Mouse (Mus musculus): ENCODE measurements at regions not wholly inside any gene's neighbourhood (a gene's known extent, or its start where the extent isn't known, plus 50 kb on each side); places are given as distances from the start of the nearest gene placed in this dataset.
A peak's percentile ranks its signal among the peaks of the same experiment; 100 is the strongest.

- H3K9ac ChIP-seq (ENCODE audit: low read depth, low read length) = no peak overlapping the region
- no peak overlapping the region for H3K4me3 ChIP-seq (ENCODE audit: low read depth, low read length)
- H3K4me1 ChIP-seq (ENCODE audit: control insufficient read depth, low read depth, low read length) = no peaks in the 10 kb centered on the region
- H3K27me3 ChIP-seq (ENCODE audit: control insufficient read depth, insufficient read depth, low read depth, low read length) = no peaks in the 10 kb centered on the region
- WGBS (ENCODE audit: insufficient replicate concordance) = 63% methylated on average over 9 of the region's 9 CpGs
- no peak for ATAC-seq (ENCODE audit: low read depth)
- H3K27ac ChIP-seq (ENCODE audit: low read length) = no peak overlapping the region
- no peak overlapping the region for H3K4me2 ChIP-seq (ENCODE audit: low read depth, low read length)
- no peaks in the 10 kb centered on the region for H3K36me3 ChIP-seq (ENCODE audit: control insufficient read depth, insufficient read depth)
- no peaks in the 10 kb centered on the region for H3K9me3 ChIP-seq (replicated peaks; ENCODE audit: control insufficient read depth, low read length)
Observed at GRCm38 (mm10) chr9:56547291-56547977, 129.0 kb downstream of the Hmg20a start.

GRCm38 (mm10) chr9:56549774-56550173, 131.4 kb downstream of the Hmg20a start:
- Histone ChIP-seq H3K27ac (ENCODE audit: low read length) (no peak overlapping the region), H3K9ac (ENCODE audit: low read depth, low read length) (no peak overlapping the region), H3K9me3 (replicated peaks; ENCODE audit: control insufficient read depth, low read length) (no peaks in the 10 kb centered on the region), H3K4me1 (ENCODE audit: control insufficient read depth, low read depth, low read length) (no peaks in the 10 kb centered on the region), H3K36me3 (ENCODE audit: control insufficient read depth, insufficient read depth) (no peaks in the 10 kb centered on the region), H3K4me3 (ENCODE audit: low read depth, low read length) (no peak overlapping the region), H3K4me2 (ENCODE audit: low read depth, low read length) (no peak overlapping the region), H3K27me3 (ENCODE audit: control insufficient read depth, insufficient read depth, low read depth, low read length) (no peaks in the 10 kb centered on the region)
- WGBS (ENCODE audit: insufficient replicate concordance) = 13% methylated on average over 8 of the region's 8 CpGs
- no peak for ATAC-seq (ENCODE audit: low read depth)

- Histone ChIP-seq H3K4me2 (ENCODE audit: low read depth, low read length) (no peak overlapping the region), H3K4me3 (ENCODE audit: low read depth, low read length) (no peak overlapping the region), H3K27me3 (ENCODE audit: control insufficient read depth, insufficient read depth, low read depth, low read length) (no peaks in the 10 kb centered on the region), H3K4me1 (ENCODE audit: control insufficient read depth, low read depth, low read length) (no peaks in the 10 kb centered on the region), H3K36me3 (ENCODE audit: control insufficient read depth, insufficient read depth) (no peaks in the 10 kb centered on the region), H3K9ac (ENCODE audit: low read depth, low read length) (no peak overlapping the region), H3K9me3 (replicated peaks; ENCODE audit: control insufficient read depth, low read length) (no peaks in the 10 kb centered on the region), H3K27ac (ENCODE audit: low read length) (no peak overlapping the region)
- no peak for ATAC-seq (ENCODE audit: low read depth)
- WGBS (ENCODE audit: insufficient replicate concordance) = 28% methylated on average over 4 of the region's 4 CpGs
Observed at GRCm38 (mm10) chr9:56550178-56550577, 131.8 kb downstream of the Hmg20a start.

GRCm38 (mm10) chr9:56551376-56552186, 133.2 kb downstream of the Hmg20a start:
- H3K4me3 ChIP-seq (ENCODE audit: low read depth, low read length) = no peak overlapping the region
- H3K9ac ChIP-seq (ENCODE audit: low read depth, low read length) = no peak overlapping the region
- no peaks in the 10 kb centered on the region for H3K9me3 ChIP-seq (replicated peaks; ENCODE audit: control insufficient read depth, low read length)
- 47% methylated on average over 11 of the region's 11 CpGs for WGBS (ENCODE audit: insufficient replicate concordance)
- H3K36me3 ChIP-seq (ENCODE audit: control insufficient read depth, insufficient read depth) = no peaks in the 10 kb centered on the region
- H3K4me1 ChIP-seq (ENCODE audit: control insufficient read depth, low read depth, low read length) = no peaks in the 10 kb centered on the region
- H3K4me2 ChIP-seq (ENCODE audit: low read depth, low read length) = no peak overlapping the region
- ATAC-seq (ENCODE audit: low read depth) = no peak
- no peak overlapping the region for H3K27ac ChIP-seq (ENCODE audit: low read length)
- H3K27me3 ChIP-seq (ENCODE audit: control insufficient read depth, insufficient read depth, low read depth, low read length) = no peaks in the 10 kb centered on the region

- no peaks in the 10 kb centered on the region for H3K9me3 ChIP-seq (replicated peaks; ENCODE audit: control insufficient read depth, low read length)
- no peak overlapping the region for H3K4me3 ChIP-seq (ENCODE audit: low read depth, low read length)
- H3K9ac ChIP-seq (ENCODE audit: low read depth, low read length) = no peak overlapping the region
- H3K4me1 ChIP-seq (ENCODE audit: control insufficient read depth, low read depth, low read length) = no peaks in the 10 kb centered on the region
- H3K27me3 ChIP-seq (ENCODE audit: control insufficient read depth, insufficient read depth, low read depth, low read length) = no peaks in the 10 kb centered on the region
- H3K36me3 ChIP-seq (ENCODE audit: control insufficient read depth, insufficient read depth) = no peaks in the 10 kb centered on the region
- ATAC-seq (ENCODE audit: low read depth) = no peak
- no peak overlapping the region for H3K4me2 ChIP-seq (ENCODE audit: low read depth, low read length)
- H3K27ac ChIP-seq (ENCODE audit: low read length) = no peak overlapping the region
- 58% methylated on average over 6 of the region's 6 CpGs for WGBS (ENCODE audit: insufficient replicate concordance)
Observed at GRCm38 (mm10) chr9:56552187-56552686, 133.8 kb downstream of the Hmg20a start.

- Histone ChIP-seq H3K4me2 (ENCODE audit: low read depth, low read length) (no peak overlapping the region), H3K4me1 (ENCODE audit: control insufficient read depth, low read depth, low read length) (no peaks in the 10 kb centered on the region), H3K27me3 (ENCODE audit: control insufficient read depth, insufficient read depth, low read depth, low read length) (no peaks in the 10 kb centered on the region), H3K36me3 (ENCODE audit: control insufficient read depth, insufficient read depth) (no peaks in the 10 kb centered on the region), H3K4me3 (ENCODE audit: low read depth, low read length) (no peak overlapping the region), H3K9me3 (replicated peaks; ENCODE audit: control insufficient read depth, low read length) (no peaks in the 10 kb centered on the region), H3K9ac (ENCODE audit: low read depth, low read length) (no peak overlapping the region), H3K27ac (ENCODE audit: low read length) (no peak overlapping the region)
- peak; percentile 72 for ATAC-seq (ENCODE audit: low read depth)
- 8% methylated on average over 1 of the region's 1 CpGs for WGBS (ENCODE audit: insufficient replicate concordance)
Observed at GRCm38 (mm10) chr9:56552766-56553165, 134.4 kb downstream of the Hmg20a start.

GRCm38 (mm10) chr9:56553626-56554025, 135.2 kb downstream of the Hmg20a start:
- H3K4me2 ChIP-seq (ENCODE audit: low read depth, low read length) = no peak overlapping the region
- 71% methylated on average over 13 of the region's 13 CpGs for WGBS (ENCODE audit: insufficient replicate concordance)
- ATAC-seq (ENCODE audit: low read depth) = no peak

GRCm38 (mm10) chr9:56554096-56554495, 135.7 kb downstream of the Hmg20a start:
- Histone ChIP-seq H3K27me3 (ENCODE audit: control insufficient read depth, insufficient read depth, low read depth, low read length) (no peaks in the 10 kb centered on the region), H3K4me2 (ENCODE audit: low read depth, low read length) (no peak overlapping the region), H3K9me3 (replicated peaks; ENCODE audit: control insufficient read depth, low read length) (no peaks in the 10 kb centered on the region), H3K27ac (ENCODE audit: low read length) (no peak overlapping the region), H3K4me3 (ENCODE audit: low read depth, low read length) (no peak overlapping the region), H3K9ac (ENCODE audit: low read depth, low read length) (no peak overlapping the region), H3K36me3 (ENCODE audit: control insufficient read depth, insufficient read depth) (no peaks in the 10 kb centered on the region), H3K4me1 (ENCODE audit: control insufficient read depth, low read depth, low read length) (no peaks in the 10 kb centered on the region)
- 43% methylated on average over 6 of the region's 6 CpGs for WGBS (ENCODE audit: insufficient replicate concordance)
- no peak for ATAC-seq (ENCODE audit: low read depth)

More at GRCm38 (mm10) chr9:56553626-56554025, 135.2 kb downstream of the Hmg20a start:
- no peak overlapping the region for H3K4me3 ChIP-seq (ENCODE audit: low read depth, low read length)
- no peak overlapping the region for H3K9ac ChIP-seq (ENCODE audit: low read depth, low read length)
- H3K27ac ChIP-seq (ENCODE audit: low read length) = no peak overlapping the region
- no peaks in the 10 kb centered on the region for H3K36me3 ChIP-seq (ENCODE audit: control insufficient read depth, insufficient read depth)
- H3K9me3 ChIP-seq (replicated peaks; ENCODE audit: control insufficient read depth, low read length) = no peaks in the 10 kb centered on the region
- no peaks in the 10 kb centered on the region for H3K27me3 ChIP-seq (ENCODE audit: control insufficient read depth, insufficient read depth, low read depth, low read length)
- no peaks in the 10 kb centered on the region for H3K4me1 ChIP-seq (ENCODE audit: control insufficient read depth, low read depth, low read length)

- ATAC-seq (ENCODE audit: low read depth) = no peak
- no peak overlapping the region for H3K4me2 ChIP-seq (ENCODE audit: low read depth, low read length)
- no peaks in the 10 kb centered on the region for H3K36me3 ChIP-seq (ENCODE audit: control insufficient read depth, insufficient read depth)
- no peak overlapping the region for H3K4me3 ChIP-seq (ENCODE audit: low read depth, low read length)
- H3K27ac ChIP-seq (ENCODE audit: low read length) = no peak overlapping the region
- H3K4me1 ChIP-seq (ENCODE audit: control insufficient read depth, low read depth, low read length) = no peaks in the 10 kb centered on the region
- WGBS (ENCODE audit: insufficient replicate concordance) = 54% methylated on average over 2 of the region's 2 CpGs
- H3K9ac ChIP-seq (ENCODE audit: low read depth, low read length) = no peak overlapping the region
- no peaks in the 10 kb centered on the region for H3K9me3 ChIP-seq (replicated peaks; ENCODE audit: control insufficient read depth, low read length)
- no peaks in the 10 kb centered on the region for H3K27me3 ChIP-seq (ENCODE audit: control insufficient read depth, insufficient read depth, low read depth, low read length)
Observed at GRCm38 (mm10) chr9:56559618-56560144, 141.3 kb downstream of the Hmg20a start.
